Mouse (Mus musculus) neural tube, embryonic 14.5 days (tissue): ENCODE measurements around the gene Pkd2. TPM values are rescaled to one million over a fixed set of nuclear protein-coding genes. Genes with fewer than 3 reads are reported as not detected.
"Not testable (repeated sequence)": the region's sequence is repeated elsewhere in the genome, so short reads cannot be mapped to it uniquely, and the experiment has no call there.

Experiments used
- ATAC-seq: fragments of 200-750 bp; cut with Nextera tagmentation; 2 replicates; pipeline ENCODE4 v1.8.0; 2017; ENCODE audit warnings: low read depth, mild to moderate bottlenecking, moderate TSS enrichment, moderate library complexity
- H3K27ac ChIP-seq: fragments of 300-500 bp; sonication (generic); 2 replicates; pipeline ENCODE4 v1.5.1; 2014; ENCODE audit warnings: low read depth, mild to moderate bottlenecking, control low read depth, low read length, moderate library complexity, mixed read lengths
- H3K27me3 ChIP-seq: fragments of 300-500 bp; sonication (generic); 2 replicates; pipeline ENCODE4 v1.6.1; 2014; ENCODE audit warnings: low read length; ENCODE audit not compliant: control insufficient read depth, insufficient read depth
- H3K36me3 ChIP-seq: fragments of 300-500 bp; sonication (generic); 2 replicates; pipeline ENCODE4 v1.6.1; 2014; ENCODE audit warnings: low read length, mixed read lengths; ENCODE audit not compliant: control insufficient read depth, insufficient read depth
- H3K4me1 ChIP-seq: fragments of 300-500 bp; sonication (generic); 2 replicates; pipeline ENCODE4 v1.6.1; 2014; ENCODE audit warnings: low read length; ENCODE audit not compliant: control insufficient read depth, insufficient read depth
- H3K4me2 ChIP-seq: fragments of 300-500 bp; sonication (generic); 2 replicates; pipeline ENCODE4 v1.6.1; 2014; ENCODE audit warnings: mild to moderate bottlenecking, low read depth, low read length, control low read depth
- H3K4me3 ChIP-seq: fragments of 300-500 bp; sonication (generic); 2 replicates; pipeline ENCODE4 v1.5.1; 2014; ENCODE audit warnings: low read depth, low read length, control low read depth, mixed read lengths
- H3K9ac ChIP-seq: fragments of 300-500 bp; sonication (generic); replicated peaks from 2 replicates; pipeline ENCODE4 v1.6.1; 2014; ENCODE audit warnings: low read depth, mild to moderate bottlenecking, control low read depth, low read length, mixed read lengths
- H3K9me3 ChIP-seq: fragments of 300-500 bp; sonication (generic); 2 replicates; pipeline ENCODE4 v1.6.1; 2016; ENCODE audit warnings: low read length; ENCODE audit not compliant: control insufficient read depth
- WGBS: fragments of 180-500 bp; shearing (Covaris S2); extraction: QIAGEN DNeasy Blood & Tissue Kit; methylation state at CpG from one replicate; pipeline ENCODE4 v1.1.7; 2014; 5-methylcytosine and 5-hydroxymethylcytosine counted together
- polyA plus RNA-seq: library from polyadenylated mRNA; unstranded; fragments of >200 nt; fragmentation: Nextera tagmentation; extraction: Ambion mirVana; gene quantifications from 2 replicates; pipeline ENCODE4 v1.2.1, GENCODE M21; 2014

The Pkd2 gene
- polyA plus RNA-seq, 1 experiment from 2014 or later = 12.5 TPM

DNA sequence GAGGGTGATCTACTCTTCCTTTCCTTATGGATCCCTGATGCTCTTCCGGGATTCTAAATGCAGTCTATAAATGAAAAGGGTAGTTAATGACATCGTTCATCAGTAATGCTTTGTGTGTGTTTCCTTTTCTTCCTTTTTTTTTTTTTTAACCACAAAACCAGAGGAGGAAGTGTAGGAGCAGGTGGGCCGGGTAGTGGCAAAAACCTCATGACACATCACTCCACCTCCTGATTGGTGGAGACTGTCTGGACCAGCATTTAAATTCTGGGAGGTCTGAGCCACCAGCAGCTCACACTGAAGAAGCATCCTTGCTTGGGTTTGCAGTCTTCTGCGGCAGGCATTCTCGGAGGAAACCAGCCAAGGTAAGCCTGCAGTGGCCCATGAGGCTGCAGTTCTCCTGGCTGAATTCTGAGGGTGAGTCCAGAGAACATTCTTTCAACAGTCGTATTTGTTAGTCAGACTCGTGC lies 24.4 kb upstream of the Pkd2 start, which contains the start of gene Spp1:
Gene Spp1, plus strand, starts transcription at position 284 of the 467 bp plus-strand sequence.
- 69% methylated on average over 7 of the region's 7 CpGs for WGBS
- H3K4me3 ChIP-seq = no peak within 1 kb of the TSS
- no peaks in the 10 kb centered on the region for H3K36me3 ChIP-seq
- ATAC-seq = no peak
- no peak within 1 kb of the TSS for H3K9ac ChIP-seq
- H3K9me3 ChIP-seq = no peaks in the 10 kb centered on the region
- H3K4me2 ChIP-seq = no peak within 1 kb of the TSS
- no peak within 1 kb of the TSS for H3K27ac ChIP-seq
- no peaks in the 10 kb centered on the region for H3K4me1 ChIP-seq
- no peaks in the 10 kb centered on the region for H3K27me3 ChIP-seq

DNA sequence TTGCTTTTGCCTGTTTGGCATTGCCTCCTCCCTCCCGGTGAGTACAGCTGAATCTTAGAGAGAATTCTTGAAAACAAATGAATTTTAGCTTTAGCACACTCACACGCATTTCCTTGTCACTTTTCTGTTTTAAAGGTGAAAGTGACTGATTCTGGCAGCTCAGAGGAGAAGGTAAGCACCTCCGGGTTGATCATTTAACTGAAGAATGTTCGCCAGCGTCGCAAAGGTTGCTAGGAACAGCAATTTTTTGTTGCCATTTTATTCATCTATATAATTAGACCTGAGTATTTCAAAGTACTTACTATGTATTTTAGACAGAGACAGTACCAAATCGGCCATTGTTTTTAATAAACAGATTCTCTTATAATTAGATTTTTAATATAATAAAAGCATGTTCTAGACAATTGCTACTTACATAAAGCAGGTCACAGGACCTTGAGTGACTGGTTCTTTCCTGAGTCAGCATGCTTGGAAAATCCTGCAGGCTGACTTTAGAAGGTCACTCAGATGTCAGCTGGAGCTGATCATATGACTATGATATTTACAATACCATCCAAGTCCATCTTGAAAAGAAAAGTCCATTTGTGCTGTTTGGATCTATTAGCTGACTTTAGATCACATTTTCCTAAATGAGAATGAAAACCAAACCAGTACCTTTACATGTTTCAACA lies 22.7 kb upstream of the Pkd2 start:
- Histone ChIP-seq H3K4me2 (no peak overlapping the region), H3K4me3 (no peak overlapping the region), H3K9ac (no peak overlapping the region), H3K36me3 (no peaks in the 10 kb centered on the region), H3K4me1 (no peaks in the 10 kb centered on the region), H3K27ac (no peak overlapping the region), H3K27me3 (no peaks in the 10 kb centered on the region), H3K9me3 (no peaks in the 10 kb centered on the region)
- ATAC-seq = no peak
- 87% methylated on average over 7 of the region's 7 CpGs for WGBS

- Histone ChIP-seq H3K27me3 (no peaks in the 10 kb centered on the region), H3K9ac (no peak overlapping the region), H3K27ac (no peak overlapping the region), H3K9me3 (no peaks in the 10 kb centered on the region), H3K36me3 (no peaks in the 10 kb centered on the region), H3K4me1 (no peaks in the 10 kb centered on the region), H3K4me3 (no peak overlapping the region), H3K4me2 (no peak overlapping the region)
- no peak for ATAC-seq
- 75% methylated on average over 6 of the region's 6 CpGs for WGBS
Measured at GRCm38 (mm10) chr5:104442396-104442795, 16.9 kb upstream of the Pkd2 start.

- no peaks in the 10 kb centered on the region for H3K4me1 ChIP-seq
- no peak overlapping the region for H3K4me2 ChIP-seq
- no peak overlapping the region for H3K9ac ChIP-seq
- 48% methylated on average over 1 of the region's 1 CpGs for WGBS
- H3K4me3 ChIP-seq = no peak overlapping the region
- no peaks in the 10 kb centered on the region for H3K27me3 ChIP-seq
- H3K27ac ChIP-seq = no peak overlapping the region
- H3K36me3 ChIP-seq = no peaks in the 10 kb centered on the region
- H3K9me3 ChIP-seq = no peaks in the 10 kb centered on the region
- no peak for ATAC-seq
Measured at GRCm38 (mm10) chr5:104442850-104443249, 16.4 kb upstream of the Pkd2 start.

DNA sequence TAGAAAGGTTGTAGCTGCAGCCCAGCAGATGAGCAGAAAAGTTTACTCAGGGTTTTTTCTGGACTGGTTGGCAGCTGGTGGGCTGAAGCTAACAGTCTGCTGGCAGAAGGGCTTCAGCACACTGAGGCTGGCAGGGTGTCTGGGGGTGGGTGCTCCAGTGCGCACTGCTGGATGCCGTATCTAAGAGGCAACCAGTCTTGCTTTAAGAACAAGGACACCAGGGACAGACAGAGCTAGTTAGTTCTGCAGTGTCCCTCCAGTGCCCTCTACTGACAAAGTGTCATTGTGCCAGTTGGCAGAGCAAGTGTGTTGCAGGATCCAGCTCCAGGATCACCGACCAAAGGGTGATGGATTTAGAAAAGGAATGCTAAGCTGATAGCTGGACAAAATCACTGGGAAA lies 13.1 kb upstream of the Pkd2 start:
- Histone ChIP-seq H3K9me3 (no peaks in the 10 kb centered on the region), H3K36me3 (no peaks in the 10 kb centered on the region), H3K27me3 (no peaks in the 10 kb centered on the region), H3K27ac (no peak overlapping the region), H3K4me3 (no peak overlapping the region), H3K4me2 (no peak overlapping the region), H3K9ac (no peak overlapping the region), H3K4me1 (no peaks in the 10 kb centered on the region)
- peak; percentile 88 for ATAC-seq
- WGBS = 15% methylated on average over 3 of the region's 3 CpGs

GRCm38 (mm10) chr5:104448346-104448745 lies 10.9 kb upstream of the Pkd2 start:
- ATAC-seq, H3K36me3 ChIP-seq, H3K9ac ChIP-seq, H3K27me3 ChIP-seq, H3K4me3 ChIP-seq, H3K9me3 ChIP-seq, H3K27ac ChIP-seq, H3K4me1 ChIP-seq, H3K4me2 ChIP-seq: not testable (repeated sequence)
- 19% methylated on average over 6 of the region's 6 CpGs for WGBS

GRCm38 (mm10) chr5:104449491-104449890 lies 9.8 kb upstream of the Pkd2 start:
- no peak overlapping the region for H3K9ac ChIP-seq
- WGBS = 40% methylated on average over 3 of the region's 3 CpGs
- no peaks in the 10 kb centered on the region for H3K36me3 ChIP-seq
- no peaks in the 10 kb centered on the region for H3K4me1 ChIP-seq
- no peak overlapping the region for H3K4me2 ChIP-seq
- H3K27me3 ChIP-seq = no peaks in the 10 kb centered on the region
- H3K4me3 ChIP-seq = no peak overlapping the region
- no peak overlapping the region for H3K27ac ChIP-seq
- H3K9me3 ChIP-seq = no peaks in the 10 kb centered on the region
- no peak for ATAC-seq

- no peaks in the 10 kb centered on the region for H3K27me3 ChIP-seq
- no peak for ATAC-seq
- H3K9me3 ChIP-seq = no peaks in the 10 kb centered on the region; the same call in 1 of the 2 replicates
- 76% methylated on average over 1 of the region's 1 CpGs for WGBS
- no peak overlapping the region for H3K4me2 ChIP-seq
- H3K4me1 ChIP-seq = no peaks in the 10 kb centered on the region
- no peak overlapping the region for H3K27ac ChIP-seq
- H3K4me3 ChIP-seq = no peak overlapping the region
- H3K9ac ChIP-seq = no peak overlapping the region
- no peaks in the 10 kb centered on the region for H3K36me3 ChIP-seq
Measured at GRCm38 (mm10) chr5:104453075-104453474, 6.2 kb upstream of the Pkd2 start.

DNA sequence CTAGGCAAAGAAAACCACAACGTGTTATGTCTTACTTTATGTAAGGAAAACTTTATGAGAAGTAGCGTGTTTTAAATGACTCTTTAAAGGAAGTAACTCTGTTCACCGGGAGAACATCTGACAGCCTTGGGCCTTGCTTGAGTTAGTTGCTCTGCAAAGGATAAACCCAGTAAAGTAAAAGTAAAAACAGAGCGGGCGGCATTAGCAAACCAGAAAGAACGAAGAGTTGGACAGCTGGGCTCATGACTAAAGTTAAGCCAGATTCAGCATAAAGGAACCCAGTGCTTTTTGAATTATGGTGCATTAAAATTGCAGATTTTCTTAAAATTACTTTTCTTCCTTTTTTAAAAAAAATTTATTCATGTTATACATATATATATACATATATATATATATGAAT lies 4.7 kb upstream of the Pkd2 start:
- Histone ChIP-seq H3K4me1 (peaks cover 10% of the 10 kb centered on the region; the same call in 1 of the 2 replicates), H3K36me3 (no peaks in the 10 kb centered on the region), H3K4me2 (no peak overlapping the region), H3K27ac (no peak overlapping the region), H3K27me3 (no peaks in the 10 kb centered on the region), H3K9ac (no peak overlapping the region), H3K4me3 (no peak overlapping the region), H3K9me3 (no peaks in the 10 kb centered on the region; the same call in 1 of the 2 replicates)
- no peak for ATAC-seq
- WGBS = 94% methylated on average over 6 of the region's 6 CpGs
